Mouse (Mus musculus) spleen, adult 18-20 months (tissue): Measurements from ENCODE around the gene BC003965.
A peak's percentile ranks its signal among the peaks of the same experiment; 100 is the strongest.
"Not testable (repeated sequence)": the region's sequence is repeated elsewhere in the genome, so short reads cannot be mapped to it uniquely, and the experiment has no call there.

ENCODE experiments used
- DNase-seq, 2 experiments: peaks; one replicate each; pipeline ENCODE4 v3.0.0; 2022; ENCODE audit warnings: mixed read lengths in 2 of 2

Gene BC003965

DNA sequence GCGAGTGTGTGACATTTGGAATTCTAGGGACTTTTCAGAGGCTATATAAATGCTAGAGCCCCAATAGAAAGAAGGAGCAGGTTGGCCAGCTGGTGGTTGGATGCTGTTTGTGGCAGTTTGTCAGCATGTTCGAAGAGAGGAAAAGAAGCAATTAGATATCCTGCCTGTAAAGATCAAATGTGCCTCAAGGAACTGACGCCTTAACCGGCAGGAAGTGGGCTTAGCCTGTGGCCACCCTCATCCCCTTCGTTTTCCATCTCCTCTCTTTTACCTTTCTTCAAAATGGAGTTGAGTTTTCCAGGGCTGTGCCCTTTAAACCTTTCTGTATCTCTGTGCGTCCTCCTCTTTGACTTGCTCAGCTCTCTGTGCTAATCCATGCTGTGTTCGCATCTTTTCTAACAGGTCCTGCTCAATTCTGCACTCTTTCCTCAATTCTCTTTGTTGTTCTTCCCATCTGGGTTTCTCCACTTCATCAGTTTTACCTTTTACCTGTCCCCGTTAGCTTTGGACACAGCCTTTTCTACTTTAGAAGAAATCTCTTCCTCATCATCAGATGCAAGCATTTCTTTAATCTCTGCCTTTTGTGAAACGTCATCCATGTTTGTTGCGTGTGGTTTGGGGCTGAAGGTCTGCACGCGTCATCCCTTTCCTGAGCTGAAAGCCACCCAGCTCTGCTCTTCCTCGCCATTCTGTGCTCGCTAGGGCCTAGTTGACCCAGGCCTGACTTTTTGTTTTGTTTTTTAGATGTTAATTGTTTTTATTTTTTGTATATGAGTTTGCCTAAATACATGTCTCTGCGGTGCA is 35.3 kb downstream of the BC003965 start:
- no peak for DNase-seq

DNA sequence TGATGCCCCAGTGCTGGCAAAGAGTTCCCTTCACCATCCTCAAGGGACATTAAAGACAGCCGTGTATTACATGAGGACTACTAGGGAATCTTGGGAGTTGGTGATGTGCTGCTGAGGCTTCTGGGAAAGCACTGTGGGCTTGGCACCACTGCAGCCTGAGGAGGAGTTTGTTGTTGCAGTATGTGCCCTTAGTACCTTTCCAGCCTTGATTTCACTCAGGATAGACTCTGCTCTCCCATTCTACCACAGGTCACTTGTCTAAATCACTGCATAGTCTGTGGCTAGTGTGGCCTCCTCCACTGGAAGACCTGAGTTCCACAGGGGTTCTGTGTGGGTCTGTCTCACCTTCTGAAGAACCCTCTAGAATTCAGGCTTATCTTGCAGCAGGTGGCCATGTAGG is 36.4 kb downstream of the BC003965 start:
- DNase-seq, result no peak

DNA sequence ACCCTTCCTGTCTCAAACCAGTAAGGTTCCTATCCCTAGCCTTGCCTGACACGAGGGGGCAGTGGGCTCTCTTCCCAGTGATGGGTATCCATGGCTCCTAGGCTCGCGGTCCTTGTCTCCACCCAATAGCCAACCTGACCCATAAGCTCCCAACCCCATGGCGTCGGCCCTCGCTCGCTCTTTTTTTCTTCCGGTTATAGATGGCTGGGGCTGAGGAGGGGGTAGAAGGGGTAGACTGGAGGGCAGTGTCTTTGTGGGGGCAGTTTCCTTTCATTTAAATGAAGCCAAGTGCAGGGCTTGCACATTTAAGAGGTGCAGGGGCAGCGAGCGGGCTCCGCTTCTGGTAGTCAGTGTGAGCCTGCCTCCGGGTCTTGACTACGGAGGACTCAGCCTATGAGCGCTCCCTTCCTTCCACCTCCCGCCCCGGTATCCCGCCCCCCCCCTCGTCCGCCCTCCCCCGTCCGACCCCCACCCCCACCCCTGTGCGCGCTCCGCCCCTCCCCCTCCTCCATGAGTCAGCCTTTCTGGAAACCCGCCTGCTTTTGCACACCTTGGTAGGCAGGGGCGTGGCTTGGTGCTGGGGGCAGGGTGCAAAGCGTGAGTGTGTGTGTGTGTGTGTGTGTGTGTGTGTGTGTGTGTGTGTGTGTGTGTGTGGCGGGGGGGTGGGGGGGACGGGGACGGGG is 37.6 kb downstream of the BC003965 start:
- DNase-seq, result peak; percentile 42 to 51

DNA sequence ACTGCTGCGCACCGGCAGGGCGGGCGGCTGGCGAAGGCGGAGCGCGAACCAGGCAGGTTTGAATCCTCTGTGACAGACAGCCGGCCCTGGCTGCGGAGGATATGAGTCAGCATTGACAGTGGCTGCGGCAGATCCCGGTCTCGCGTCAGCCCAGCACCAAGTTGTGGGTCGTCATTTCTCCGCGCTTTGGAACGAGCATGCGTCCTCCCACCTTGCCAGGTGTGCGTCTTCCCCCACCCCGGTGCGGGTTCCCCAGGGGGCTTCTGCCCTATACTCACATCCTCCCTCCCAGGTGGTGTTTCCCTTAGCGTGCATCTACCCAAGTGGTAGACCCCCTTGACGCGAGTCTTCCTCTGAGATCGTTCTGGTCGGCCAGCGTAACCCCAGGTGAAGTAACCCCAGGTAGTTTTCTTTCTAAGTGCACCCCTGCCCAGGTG is 38.2 kb downstream of the BC003965 start:
- peak in 1 of 2 experiments; percentile 27 for DNase-seq

DNA sequence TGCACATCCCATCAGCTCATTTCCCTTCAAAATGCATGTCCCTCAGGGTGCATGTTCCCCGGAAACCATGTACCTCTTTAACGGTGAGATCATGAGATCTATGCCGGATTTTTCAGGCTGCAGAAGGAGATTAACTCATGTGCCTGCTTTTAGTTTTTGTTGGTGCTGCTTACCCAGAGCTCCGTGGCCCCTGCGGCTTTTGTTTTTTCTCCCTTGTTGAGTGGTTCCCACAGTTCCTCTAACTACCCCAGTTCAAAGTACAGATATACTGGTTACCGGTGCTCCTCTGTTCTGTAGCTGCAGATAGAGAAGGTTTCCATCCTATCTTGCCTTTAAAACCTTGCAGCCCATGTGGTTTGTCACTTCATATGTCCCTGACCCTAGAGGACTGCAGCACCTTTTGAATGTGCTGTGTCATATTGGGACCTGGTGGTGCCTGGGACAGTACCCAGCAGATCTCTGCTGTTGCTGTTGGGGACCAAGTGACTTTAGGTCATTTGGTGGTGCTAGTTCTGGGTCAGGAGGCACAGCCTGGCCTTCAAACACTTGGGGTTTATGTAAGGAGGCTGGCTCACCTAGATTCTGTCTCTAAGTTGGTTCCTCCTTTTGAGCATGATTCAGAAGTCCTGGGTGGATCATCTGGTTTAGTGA is 38.7 kb downstream of the BC003965 start:
- no peak for DNase-seq

DNA sequence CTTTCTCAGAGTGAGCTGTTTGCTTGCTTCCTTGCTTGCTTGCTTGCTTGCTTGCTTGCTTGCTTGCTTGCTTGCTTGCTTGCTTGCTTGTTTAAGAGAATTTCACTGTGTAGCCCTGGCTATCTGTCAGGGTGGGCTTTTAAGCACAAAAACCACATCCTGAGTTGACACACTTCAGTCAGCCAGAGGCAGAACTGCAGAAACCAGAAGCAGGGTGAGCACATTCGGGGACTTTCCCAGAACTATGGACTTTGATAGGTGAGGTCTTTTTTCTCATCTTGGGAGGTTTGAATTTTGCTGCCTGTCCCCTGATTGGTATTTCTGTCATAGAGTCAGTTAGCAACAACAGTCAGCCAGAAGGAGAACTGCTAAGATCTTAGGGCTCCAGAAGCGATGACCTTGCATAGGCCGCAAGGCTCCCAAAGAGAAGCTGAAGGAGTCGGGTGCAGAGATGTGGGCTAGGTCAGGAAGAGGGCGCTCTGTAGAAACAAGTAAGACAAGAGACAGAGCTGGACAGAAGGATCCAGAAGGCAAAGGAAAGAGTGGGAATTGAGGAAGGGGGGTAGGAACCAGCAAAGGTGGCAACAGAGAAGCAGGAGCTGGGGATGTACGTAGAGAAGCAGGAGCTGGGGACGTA is 40.4 kb downstream of the BC003965 start:
- no peak for DNase-seq

DNA sequence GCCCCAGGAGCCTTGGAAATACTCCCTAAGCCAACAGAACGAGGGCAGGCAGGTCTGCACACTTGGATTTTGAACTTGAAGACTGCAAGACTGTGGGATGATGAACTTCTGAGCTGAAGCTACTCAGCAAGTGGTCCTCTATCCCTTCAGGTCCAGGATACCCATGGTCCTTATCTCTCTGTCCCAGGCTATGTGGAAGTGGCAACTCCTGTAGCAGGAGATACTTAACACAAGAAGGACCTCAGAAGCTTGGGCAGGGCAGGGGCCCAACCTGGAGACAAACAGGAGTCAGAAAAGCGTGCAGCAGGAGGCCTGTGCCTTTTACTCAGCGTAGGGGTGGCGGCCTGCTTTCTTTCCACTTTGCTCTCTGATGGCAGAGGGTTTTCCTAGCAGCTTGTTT is 41.3 kb downstream of the BC003965 start:
- DNase-seq, result no peak

DNA sequence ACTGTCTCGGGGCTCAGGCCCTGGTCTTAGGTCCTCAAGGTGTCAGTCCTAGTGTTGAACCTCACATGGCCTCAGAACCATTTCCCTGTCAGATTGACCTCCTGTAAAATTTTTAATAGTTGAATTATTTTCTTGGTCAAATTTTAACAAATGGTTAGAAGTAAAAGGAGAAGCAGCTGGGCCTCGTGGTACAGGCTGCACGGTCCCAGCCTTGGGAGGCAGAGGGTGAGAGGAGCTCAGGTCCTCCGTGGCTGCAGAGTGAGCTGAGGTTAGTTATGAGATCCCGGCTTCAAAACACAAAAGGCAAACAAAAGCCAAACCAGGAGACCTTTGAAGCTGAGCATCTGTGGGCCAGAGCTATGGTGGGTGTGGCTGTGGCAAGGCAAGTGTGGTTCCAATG is 43.6 kb downstream of the BC003965 start:
- no peak for DNase-seq

DNA sequence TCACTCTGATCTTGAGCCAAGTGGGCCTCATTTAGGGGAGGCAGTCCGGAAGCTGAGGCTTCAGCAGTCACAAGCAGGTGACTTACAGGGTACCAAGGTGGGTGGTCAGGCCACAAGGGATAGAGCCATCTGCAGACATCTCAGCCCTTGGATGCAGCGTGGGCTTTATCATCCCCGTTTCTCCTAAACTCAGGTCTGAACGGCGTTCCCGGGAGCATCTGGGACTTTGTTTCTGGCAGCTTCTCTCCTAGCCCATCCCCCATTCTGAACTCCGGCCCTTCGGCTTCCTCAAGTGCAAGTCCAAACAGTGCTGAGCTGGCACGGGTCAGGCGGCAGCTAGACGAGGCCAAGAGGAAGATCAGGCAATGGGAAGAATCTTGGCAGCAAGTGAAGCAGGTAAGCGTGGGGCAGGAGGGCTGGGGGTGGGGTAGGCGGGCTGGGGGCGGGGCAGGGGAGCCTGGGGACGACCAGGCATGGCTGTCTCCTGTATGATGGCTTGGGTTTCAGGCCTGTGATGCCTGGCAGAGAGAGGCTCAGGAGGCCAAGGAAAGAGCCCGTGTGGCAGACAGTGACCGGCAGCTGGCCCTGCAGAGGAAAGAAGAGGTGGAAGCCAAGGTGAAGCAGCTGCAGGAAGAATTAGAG is 45.8 kb downstream of the BC003965 start:
- DNase-seq, result not testable (repeated sequence)

DNA sequence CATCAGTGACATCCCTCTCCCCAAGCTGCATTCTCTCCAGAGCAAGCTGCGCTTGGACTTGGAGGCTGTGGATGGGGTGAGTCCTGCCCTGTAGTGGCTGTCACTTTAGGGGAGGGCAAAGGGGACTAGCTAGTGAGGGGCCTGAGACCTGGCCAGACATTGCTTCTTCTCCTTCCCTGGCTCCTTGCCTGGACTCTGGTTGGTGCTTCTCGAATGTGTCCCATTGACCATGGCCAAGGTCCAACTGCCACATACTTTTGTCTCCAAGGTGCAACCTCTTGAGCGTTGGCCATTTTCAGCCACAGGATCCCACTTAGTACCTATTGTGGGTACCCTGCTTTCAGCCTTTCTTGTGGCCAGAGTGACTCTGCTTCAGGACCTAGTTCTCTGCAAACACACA is 46.3 kb downstream of the BC003965 start:
- no peak for DNase-seq

DNA sequence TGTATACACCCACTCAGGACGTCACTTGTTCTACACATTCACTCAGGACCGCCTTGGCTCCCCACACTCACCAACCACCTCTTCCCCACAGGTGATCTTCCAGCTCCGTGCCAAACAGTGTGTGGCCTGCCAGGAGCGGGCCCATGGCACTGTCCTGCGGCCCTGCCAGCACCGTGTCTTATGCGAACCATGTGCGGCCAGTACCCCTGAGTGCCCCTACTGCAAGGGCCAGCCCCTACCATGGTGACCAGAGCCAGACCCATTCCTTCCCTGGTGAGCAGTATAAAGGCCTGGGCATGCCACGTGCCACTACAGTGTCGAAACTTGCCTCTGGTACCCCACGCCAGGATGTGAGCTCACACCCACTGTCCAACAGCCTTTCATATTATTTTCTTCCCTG is 47.3 kb downstream of the BC003965 start:
- DNase-seq, result not testable (repeated sequence)

DNA sequence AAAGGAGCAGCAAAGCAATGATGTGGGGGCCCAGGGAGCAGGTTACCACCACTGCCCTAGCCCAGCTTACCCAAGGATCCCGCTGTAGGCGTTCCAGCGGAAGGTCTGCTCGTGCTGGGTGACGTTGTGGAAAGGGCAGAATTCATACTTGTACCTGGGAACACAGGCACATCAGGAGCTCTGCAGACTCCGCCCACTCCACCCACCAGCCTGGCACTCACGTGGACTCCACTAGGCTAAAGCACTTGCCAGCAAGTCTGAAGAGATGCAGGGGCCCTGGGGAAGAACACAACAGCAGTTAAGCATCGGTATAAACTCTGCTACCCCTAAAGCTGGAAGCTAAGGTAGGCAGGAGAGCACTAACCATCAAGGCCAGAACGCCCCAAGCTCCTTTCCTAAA is 51.3 kb downstream of the BC003965 start:
- no peak for DNase-seq
